Mouse (Mus musculus) thymus, postnatal 14 days (tissue): ENCODE measurements around the gene Cacna1c.

ENCODE experiments used
- DNase-seq: peaks from one replicate; pipeline ENCODE4 v3.0.0; 2021

Gene Cacna1c

DNA sequence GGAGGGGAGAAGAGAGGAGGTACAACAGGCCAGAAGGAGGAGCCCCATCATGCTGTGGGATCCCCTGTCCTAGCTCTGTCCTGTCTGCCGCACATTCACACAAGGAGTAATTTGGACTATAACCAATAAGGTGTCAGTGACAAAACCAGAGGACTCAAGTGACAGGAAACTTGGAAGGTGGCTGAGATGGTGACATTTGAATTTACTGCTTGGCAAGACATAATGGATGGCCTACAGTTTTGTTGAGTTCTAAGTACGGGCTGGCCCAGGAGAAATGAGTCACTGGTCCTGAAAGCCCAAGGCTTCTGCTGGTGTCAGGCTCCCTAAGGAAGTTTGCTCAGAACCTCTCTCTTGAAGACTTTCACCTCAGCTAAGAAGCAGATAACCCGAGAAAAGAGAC is 196.0 kb downstream of the Cacna1c start:
- DNase-seq = no peak

DNA sequence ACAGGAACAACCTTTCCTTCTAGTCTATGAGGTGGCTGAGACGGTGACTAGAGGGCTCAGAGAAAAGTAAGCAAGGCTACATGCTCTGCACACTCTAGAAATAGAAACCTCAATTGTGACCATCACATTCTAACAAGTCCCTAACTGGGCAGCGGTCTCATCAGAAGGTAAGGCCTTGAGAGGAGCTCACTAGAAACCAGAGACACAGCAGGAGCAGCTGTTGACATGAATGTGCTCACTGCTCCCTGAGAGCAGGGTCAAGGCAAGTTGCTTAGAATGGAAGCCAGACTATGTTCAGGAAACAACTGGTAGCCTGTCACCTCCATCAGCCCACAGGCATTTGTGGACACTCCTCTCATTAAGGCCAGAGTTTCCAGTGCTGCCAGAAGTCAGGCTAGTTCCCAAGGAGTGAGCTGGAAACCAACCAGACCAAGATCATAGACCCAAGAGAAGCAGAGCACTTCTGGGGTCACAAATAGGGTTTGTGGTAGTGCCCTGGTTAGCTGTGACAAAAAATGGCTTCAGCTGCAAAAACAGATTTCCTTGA is 196.8 kb downstream of the Cacna1c start:
- no peak for DNase-seq

DNA sequence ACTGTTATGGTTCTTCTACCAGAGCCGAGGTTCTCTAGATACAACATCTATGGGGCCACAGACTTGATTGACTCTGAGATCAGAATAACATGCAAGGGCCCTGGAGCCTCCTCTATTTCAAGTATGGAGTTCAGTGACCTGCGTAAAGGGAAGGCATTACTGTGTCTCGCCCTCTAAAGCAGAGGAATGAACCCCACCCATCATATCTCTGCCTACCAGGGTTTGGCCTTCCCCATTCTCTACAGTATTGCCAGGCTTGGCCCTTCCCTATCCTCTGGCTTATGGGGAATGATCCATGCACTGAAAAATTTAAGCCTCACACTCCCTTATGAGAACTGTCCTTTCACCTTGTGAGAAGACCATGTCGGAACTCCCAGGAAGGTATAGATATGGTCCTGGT is 198.8 kb downstream of the Cacna1c start:
- no peak for DNase-seq

GRCm38 (mm10) chr6:118994272-118995061 is 201.8 kb downstream of the Cacna1c start:
- DNase-seq = no peak

DNA sequence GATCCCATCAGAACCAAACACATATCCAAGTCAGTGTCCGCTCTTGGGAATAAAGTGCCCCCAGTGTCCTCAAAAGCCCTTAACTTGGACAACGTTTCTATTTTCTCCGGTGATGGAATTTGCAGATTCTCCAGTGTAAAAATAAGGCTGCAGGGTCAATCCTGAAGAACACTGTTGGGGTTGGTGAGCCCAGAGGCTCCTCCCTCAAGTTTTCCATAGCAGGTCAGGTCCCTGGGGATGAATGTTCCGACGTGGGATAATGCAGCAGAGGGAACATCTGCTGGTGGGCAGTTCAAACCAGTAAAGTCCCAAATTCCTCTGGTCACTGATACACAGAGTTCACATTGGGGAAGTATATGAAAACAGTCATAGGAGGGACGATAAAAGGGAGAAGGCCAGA is 203.8 kb downstream of the Cacna1c start:
- DNase-seq = no peak

- DNase-seq = no peak
Observed at GRCm38 (mm10) chr6:118989999-118990776, 206.0 kb downstream of the Cacna1c start.

- peak; percentile 52 for DNase-seq
Observed at GRCm38 (mm10) chr6:118984181-118984901, 211.9 kb downstream of the Cacna1c start.

DNA sequence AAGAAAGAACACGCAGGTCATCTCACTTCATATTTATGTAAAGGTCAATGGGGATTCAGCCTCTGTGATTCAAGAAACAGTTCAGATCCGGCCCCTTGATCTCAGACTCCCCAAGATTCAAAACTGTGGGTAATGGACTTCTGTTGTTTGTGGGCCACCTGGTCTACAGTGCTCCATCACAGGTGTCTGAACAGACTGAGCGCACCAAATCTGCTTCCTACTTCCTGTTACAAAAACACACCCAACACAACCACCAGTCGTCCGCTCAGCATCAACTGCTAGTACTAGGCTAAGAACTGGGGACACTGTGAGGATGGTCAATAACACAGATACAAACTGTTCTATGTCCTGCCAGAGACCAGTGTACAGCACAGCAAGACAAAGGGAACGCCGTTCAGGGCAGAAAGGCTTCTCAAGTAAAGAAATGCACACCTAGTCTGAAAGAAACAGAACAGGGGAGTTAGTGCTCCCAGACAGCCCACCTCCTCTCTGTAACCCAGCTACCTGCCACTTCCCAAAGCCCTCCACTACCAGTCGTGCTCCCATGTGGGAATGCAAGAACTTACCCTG is 212.7 kb downstream of the Cacna1c start:
- DNase-seq = peak; percentile 55

DNA sequence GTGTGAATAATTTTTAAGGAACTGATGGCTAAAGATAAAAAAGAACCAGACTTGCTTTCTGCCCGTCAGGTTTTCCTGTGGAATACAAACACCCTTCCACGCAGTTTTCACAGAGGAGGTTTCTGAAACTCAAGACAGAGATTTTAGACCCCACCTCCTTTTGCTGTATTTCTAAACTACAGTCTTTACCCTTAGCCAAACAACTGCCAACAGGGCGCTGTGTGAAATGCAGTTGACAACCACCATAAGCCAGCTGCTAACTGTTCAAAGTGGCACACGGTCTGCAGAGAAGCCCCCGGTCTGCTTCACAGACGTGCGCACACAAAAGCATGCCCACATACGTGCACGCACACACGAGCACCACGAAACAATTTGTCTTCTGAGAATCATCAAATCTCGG is 216.0 kb downstream of the Cacna1c start:
- DNase-seq = peak; percentile 18

DNA sequence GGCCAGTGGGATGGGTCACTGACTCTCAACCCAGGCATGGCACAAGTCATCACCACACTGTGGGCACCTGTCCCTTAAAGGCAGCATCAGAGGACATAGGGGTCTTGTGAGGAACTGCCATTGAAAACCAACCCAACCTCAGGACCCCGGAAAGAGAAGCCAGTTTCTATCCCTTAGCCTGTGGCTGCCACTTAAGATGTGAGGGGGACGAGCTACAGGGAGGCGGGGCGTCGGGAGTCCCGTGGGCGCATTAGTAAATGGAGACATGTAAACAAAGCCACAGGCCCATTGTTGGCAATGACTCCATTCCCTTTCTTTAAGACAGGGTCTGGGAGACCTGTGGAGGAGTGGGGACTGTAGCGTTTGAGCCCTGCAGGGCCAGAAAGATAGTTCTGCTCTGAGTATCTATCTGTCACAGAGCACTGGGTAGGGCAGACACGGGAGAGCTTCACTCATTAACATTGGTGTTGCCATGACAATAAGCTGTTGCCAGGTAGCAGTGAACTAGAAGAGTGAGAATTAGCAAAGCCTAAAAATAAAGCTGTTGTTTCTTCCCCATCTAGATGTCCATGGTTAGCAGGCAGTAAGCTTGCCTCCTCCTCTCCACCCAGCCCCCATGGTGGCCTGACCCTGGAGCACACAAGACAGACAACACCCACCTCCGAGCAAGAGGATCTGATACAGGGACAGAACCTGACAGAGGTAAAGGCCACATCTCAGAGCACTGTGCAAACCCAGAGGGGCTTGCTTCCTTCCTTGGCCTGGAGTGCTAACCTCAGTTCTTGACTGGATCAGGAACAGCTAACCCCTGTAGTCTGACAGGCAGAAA is 218.6 kb downstream of the Cacna1c start:
- no peak for DNase-seq

DNA sequence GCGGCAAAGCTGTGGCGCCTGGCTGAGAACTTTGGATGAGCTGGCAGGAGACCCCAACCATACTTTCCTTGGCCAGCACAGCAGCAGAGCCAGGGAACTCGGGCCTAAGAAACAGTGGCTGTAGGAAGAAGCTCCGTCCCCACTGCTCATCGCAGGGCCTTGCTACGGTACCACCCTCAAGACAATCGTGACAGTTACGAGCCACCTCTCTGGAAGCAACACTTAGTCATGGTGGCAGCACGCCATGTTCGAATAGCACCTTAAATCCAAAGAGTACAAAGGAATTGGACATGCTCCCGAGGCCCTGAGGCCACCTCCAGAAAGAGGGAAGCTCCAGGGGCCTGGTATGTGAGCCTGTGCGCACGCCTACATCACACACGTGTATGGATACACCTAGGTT is 219.6 kb downstream of the Cacna1c start:
- no peak for DNase-seq

DNA sequence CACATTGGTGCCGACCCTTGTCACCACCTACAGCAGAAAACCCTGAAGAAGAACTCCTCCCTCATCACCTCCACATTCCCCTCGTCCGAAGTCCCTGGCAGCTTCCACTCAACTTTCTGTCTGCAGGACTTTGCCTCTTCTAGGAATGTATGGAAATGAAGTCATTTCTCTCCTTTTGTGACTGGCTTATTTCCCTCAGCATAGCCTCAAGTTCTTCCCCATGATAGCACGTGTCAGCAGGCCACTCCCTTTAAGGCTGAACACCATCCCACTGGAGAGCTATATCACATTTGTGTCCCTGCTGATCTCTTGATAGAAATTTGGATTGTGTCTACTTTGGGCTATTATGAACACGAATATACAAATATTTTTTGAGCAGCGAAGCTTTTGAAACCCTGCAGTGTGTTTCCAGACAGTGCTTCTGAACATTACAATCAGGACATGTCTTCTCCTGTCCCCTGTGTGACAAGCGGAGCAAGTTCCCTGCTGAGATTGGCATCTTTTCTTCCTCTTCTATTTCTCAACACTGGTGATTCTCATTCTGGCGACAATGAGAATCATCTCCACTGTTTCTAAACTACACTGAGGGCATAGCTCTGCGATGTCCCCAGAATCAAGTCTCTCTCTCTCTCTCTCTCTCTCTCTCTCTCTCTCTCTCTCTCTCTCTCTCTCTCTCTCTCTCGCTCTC is 224.2 kb downstream of the Cacna1c start:
- no peak for DNase-seq

DNA sequence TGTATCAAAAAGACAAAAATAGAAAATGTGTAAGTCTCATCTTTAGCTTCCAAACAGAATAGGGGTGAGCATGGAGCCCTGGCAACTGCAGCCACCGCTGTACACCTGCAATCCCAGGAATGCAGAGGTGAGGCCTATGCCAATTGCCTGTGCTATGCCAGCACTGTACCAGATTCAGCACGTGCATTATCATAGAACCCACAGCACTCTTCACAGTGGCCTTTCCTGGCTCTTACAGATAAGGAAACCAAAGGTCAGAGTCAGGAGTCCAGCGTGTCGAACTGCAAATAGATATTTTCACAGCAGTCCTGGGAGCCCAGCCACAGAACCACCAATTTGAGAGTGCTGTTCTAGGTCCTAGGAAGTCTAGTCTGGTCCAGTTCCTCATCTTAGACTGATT is 227.4 kb downstream of the Cacna1c start:
- DNase-seq = no peak

DNA sequence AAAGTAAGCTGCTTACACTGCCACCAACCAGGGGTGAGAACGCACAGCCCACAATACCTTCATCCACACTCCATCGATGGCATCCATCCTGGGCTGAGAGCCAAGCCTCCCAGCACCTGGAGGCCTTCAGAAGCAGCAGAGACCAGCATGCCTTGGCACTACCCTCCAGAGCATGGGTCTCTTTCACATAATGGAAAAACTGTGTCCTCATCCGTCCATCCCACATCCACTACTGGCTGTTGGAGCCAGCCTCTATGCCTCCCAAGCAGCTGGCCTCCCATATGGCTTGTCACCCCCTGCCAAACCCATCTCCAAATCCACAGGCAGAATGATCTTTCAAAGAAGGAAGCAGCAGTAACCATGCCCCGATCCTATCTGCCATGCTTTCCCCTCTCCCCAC is 229.3 kb downstream of the Cacna1c start:
- no peak for DNase-seq

DNA sequence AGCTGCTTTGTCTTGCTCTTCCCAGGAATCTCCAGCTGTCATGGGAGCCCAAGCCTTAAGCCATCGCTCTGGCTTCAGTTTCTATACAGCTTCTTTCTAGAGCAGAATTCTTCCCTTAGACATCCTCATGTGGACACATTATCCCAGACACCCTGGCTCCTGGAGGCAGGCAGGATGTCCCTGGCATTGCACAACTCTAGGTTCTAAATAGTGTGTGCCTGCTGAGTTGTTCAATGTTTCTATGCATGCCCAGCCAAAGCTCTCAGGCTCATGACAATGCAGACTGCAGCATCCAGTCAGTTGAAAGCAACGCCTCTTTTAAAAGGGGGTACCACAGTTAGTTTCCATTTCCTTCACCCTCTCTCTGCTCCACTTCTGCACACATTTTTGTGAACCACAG is 230.6 kb downstream of the Cacna1c start:
- no peak for DNase-seq

GRCm38 (mm10) chr6:118963806-118964205 is 232.4 kb downstream of the Cacna1c start:
- DNase-seq = no peak

DNA sequence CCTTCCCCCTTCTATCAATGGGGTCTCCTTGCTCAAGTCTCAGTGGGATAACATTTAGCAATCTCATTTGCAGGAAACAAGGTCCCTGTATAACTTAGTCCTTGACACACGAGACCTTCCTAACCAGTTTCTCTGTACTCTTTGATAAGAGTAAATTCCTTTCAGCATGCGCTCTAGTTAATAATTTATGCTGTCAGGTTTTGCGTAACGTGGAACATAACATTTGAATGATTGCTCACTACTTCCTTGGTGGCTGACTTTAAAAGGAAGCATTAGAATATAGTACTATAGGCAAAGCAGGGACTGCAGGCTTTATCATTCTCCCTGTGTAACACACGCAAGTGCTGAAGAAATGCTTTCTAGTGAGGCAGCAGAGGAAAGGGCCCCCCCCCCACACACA is 232.9 kb downstream of the Cacna1c start:
- no peak for DNase-seq

- DNase-seq = no peak
Observed at GRCm38 (mm10) chr6:118958529-118958928, 237.7 kb downstream of the Cacna1c start.

- no peak for DNase-seq
Observed at GRCm38 (mm10) chr6:118956234-118956633, 240.0 kb downstream of the Cacna1c start.

DNA sequence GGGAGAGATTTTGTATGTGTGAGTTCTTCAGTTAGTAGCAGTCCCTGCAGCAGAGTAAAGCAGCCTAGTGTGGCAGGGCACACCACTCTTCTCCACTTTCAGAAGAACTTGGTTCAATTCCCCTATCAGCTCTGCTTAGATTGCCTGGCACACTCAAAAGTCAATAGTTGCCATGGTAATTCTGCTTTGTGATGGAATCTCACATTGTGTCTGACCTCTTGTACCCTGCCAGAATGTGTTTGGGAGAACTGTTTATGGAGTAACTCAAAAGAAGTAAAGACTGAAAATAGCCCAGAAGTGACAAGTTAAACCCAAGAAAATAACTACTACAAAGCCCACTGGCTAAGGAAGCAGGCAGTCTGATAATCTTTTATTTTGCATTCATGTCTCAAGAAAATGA is 240.4 kb downstream of the Cacna1c start:
- DNase-seq = no peak

- no peak for DNase-seq
Observed at GRCm38 (mm10) chr6:118954988-118955554, 241.1 kb downstream of the Cacna1c start.
